8 mouse cellular contexts compared by ENCODE assay signal in the genomic region with DNA sequence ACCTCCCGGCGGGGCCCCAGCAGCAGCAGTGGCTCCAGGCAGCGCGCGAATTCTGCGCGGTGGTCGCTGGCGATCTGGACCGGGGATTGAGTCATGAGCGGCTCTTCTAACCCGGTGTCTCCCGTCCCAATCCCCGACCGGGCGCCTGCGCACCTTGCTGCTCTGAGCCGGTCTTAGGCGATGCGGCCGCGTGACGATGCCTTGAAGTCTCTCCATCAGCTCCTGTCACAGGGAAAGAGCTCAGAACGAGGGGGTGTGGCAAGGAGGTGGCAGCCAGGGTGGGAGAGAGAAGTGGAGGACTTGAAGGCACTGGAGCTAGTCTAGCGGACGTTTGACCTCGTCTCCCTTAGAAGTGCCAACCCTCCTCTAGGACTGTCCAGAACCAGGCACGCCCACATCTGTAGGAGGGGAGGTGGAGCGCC. TPM values are rescaled to one million over a fixed set of nuclear protein-coding genes. Genes with fewer than 3 reads are reported as not detected.
DNase-seq lines count a peak whose midpoint lies in the region; ATAC-seq lines count a peak whose summit lies in the region.

No protein-coding gene starts in this region.

- intact Hi-C loops in left cerebral cortex, postnatal 10 days (cut with DNase I) = no loop called here

- ATAC-seq in forebrain, embryonic 14.5 days = peak; percentile 32
- no peak for ATAC-seq in liver, embryonic 13.5 days (ENCODE audit: low read depth)

- 1% methylated on average over 29 of the region's 29 CpGs for WGBS in forebrain, embryonic 14.5 days
- 1% methylated on average over 29 of the region's 29 CpGs for WGBS in liver, embryonic 13.5 days (ENCODE audit: insufficient replicate concordance)

- peak; percentile 33 for DNase-seq in kidney, adult 18-20 months
- no peak for DNase-seq in kidney, postnatal 10 days
- peak; percentile 64 for DNase-seq in ZHBTc4 (ENCODE audit: low read depth, low spot score)
- no peak for DNase-seq in forebrain, embryonic 14.5 days (ENCODE audit: low spot score)
- no peak for DNase-seq in liver, embryonic 13.5 days
- DNase-seq in retina, postnatal 1 day = peak; percentile 66
- DNase-seq in left cerebral cortex, postnatal 10 days (ENCODE audit: extremely low spot score in 1 of 2, low spot score in 2 of 2) = no peak
- no peak for DNase-seq in testis, postnatal 14 days (ENCODE audit: low spot score)

- peaks cover 7% of the 10 kb centered on the region; the same call in 1 of the 2 replicates for H3K36me3 ChIP-seq in forebrain, embryonic 14.5 days (ENCODE audit: control insufficient read depth, insufficient read depth, low read length)
- no peaks in the 10 kb centered on the region; the same call in 1 of the 2 replicates for H3K36me3 ChIP-seq in liver, embryonic 13.5 days

- H3K9me3 ChIP-seq in forebrain, embryonic 14.5 days (replicated peaks; ENCODE audit: control insufficient read depth, low read length) = no peaks in the 10 kb centered on the region
- H3K9me3 ChIP-seq in liver, embryonic 13.5 days (replicated peaks) = no peaks in the 10 kb centered on the region

- peak overlapping the region; percentile 24 for H3K4me3 ChIP-seq in forebrain, embryonic 14.5 days (ENCODE audit: low read depth, low read length)
- H3K4me3 ChIP-seq in liver, embryonic 13.5 days (replicated peaks) = peak overlapping the region; percentile 31

- peak overlapping the region; percentile 49 for H3K4me2 ChIP-seq in forebrain, embryonic 14.5 days (ENCODE audit: low read length)
- peak overlapping the region; percentile 56 for H3K4me2 ChIP-seq in liver, embryonic 13.5 days

- peak overlapping the region; percentile 29; the same call in 1 of the 2 replicates for H3K9ac ChIP-seq in forebrain, embryonic 14.5 days (ENCODE audit: low read length)
- H3K9ac ChIP-seq in liver, embryonic 13.5 days = no peak overlapping the region

- peaks cover 71% of the 10 kb centered on the region for H3K27me3 ChIP-seq in forebrain, embryonic 14.5 days (replicated peaks; ENCODE audit: control insufficient read depth, insufficient read depth, low read length)
- H3K27me3 ChIP-seq in liver, embryonic 13.5 days = peaks cover 85% of the 10 kb centered on the region

- peaks cover 7% of the 10 kb centered on the region for H3K4me1 ChIP-seq in forebrain, embryonic 14.5 days (ENCODE audit: control insufficient read depth, insufficient read depth, low read length)
- peaks cover 22% of the 10 kb centered on the region for H3K4me1 ChIP-seq in liver, embryonic 13.5 days (replicated peaks)

- H3K27ac ChIP-seq in forebrain, embryonic 14.5 days (ENCODE audit: low read depth, low read length) = no peak overlapping the region
- no peak overlapping the region for H3K27ac ChIP-seq in liver, embryonic 13.5 days

RNA-seq across cellular contexts. Expression of gene Rnf207, which starts 5.6 kb away (rescaled TPM):
- polyA plus RNA-seq in forebrain, embryonic 14.5 days (2014; fragmentation: Nextera tagmentation; extraction: Ambion mirVana) = 2.4 and 2.5 TPM in 2 replicates
- 0.27 and 0.31 TPM in 2 replicates for polyA plus RNA-seq in liver, embryonic 13.5 days (2015; fragmentation: Nextera tagmentation; extraction: Ambion mirVana)
- total RNA-seq in left cerebral cortex, postnatal 10 days (2021) = 1 to 10 TPM; 1.1 to 4.5 TPM

RNA-seq across cellular contexts. Expression of gene Rpl22, which starts 12.3 kb away (rescaled TPM):
- 196 and 235 TPM in 2 replicates for polyA plus RNA-seq in forebrain, embryonic 14.5 days (2014; fragmentation: Nextera tagmentation; extraction: Ambion mirVana)
- polyA plus RNA-seq in liver, embryonic 13.5 days (2015; fragmentation: Nextera tagmentation; extraction: Ambion mirVana) = 353 and 381 TPM in 2 replicates
- 100 to 1,000 TPM; 224 to 239 TPM for total RNA-seq in left cerebral cortex, postnatal 10 days (2021)

RNA-seq across cellular contexts. Expression of gene Icmt, which starts 16.2 kb away (rescaled TPM):
- polyA plus RNA-seq in forebrain, embryonic 14.5 days (2014; fragmentation: Nextera tagmentation; extraction: Ambion mirVana) = 13.2 and 18.2 TPM in 2 replicates
- 7.9 and 8.6 TPM in 2 replicates for polyA plus RNA-seq in liver, embryonic 13.5 days (2015; fragmentation: Nextera tagmentation; extraction: Ambion mirVana)
- 10 to 100 TPM; 31.7 to 32.3 TPM for total RNA-seq in left cerebral cortex, postnatal 10 days (2021)

RNA-seq across cellular contexts. Expression of gene Hes3, which starts 21.8 kb away (rescaled TPM):
- not detected in 2 replicates for polyA plus RNA-seq in forebrain, embryonic 14.5 days (2014; fragmentation: Nextera tagmentation; extraction: Ambion mirVana)
- polyA plus RNA-seq in liver, embryonic 13.5 days (2015; fragmentation: Nextera tagmentation; extraction: Ambion mirVana) = not detected in 2 replicates
- not detected for total RNA-seq in left cerebral cortex, postnatal 10 days (2021)

RNA-seq across cellular contexts. Expression of gene Chd5, which starts 25.2 kb away (rescaled TPM):
- polyA plus RNA-seq in forebrain, embryonic 14.5 days (2014; fragmentation: Nextera tagmentation; extraction: Ambion mirVana) = 15.6 and 18.6 TPM in 2 replicates
- polyA plus RNA-seq in liver, embryonic 13.5 days (2015; fragmentation: Nextera tagmentation; extraction: Ambion mirVana) = 0.21 and 0.52 TPM in 2 replicates
- total RNA-seq in left cerebral cortex, postnatal 10 days (2021) = 100 to 1,000 TPM; 176 to 179 TPM

Comparison
In these comparisons a context has a peak if more than half of its experiments do, and no peak if none do; other contexts are left out.
1. DNase-seq: peak in kidney, adult 18-20 months (single experiment), ZHBTc4 (single experiment) and retina, postnatal 1 day (single experiment); none in kidney, postnatal 10 days (single experiment), forebrain, embryonic 14.5 days (single experiment), liver, embryonic 13.5 days (single experiment), left cerebral cortex, postnatal 10 days (0 of 2) and testis, postnatal 14 days (single experiment).